Mouse (Mus musculus) CH12.LX (cell line): ENCODE data around the gene Trim17. TPM values are rescaled to one million over a fixed set of nuclear protein-coding genes. Genes with fewer than 3 reads are reported as not detected.

ENCODE experiments used
- DNase-seq: peaks from one replicate; pipeline ENCODE4 v3.0.0-alpha.2; 2013; ENCODE audit errors: extremely low read depth
- H3K27ac ChIP-seq: 2 replicates; pipeline ENCODE4 v1.5.1; 2012; ENCODE audit warnings: low read depth, mild to moderate bottlenecking, control low read depth, moderate library complexity; ENCODE audit not compliant: insufficient read depth
- H3K27me3 ChIP-seq: replicated peaks from 2 replicates; pipeline ENCODE3; 2012; ENCODE audit warnings: inconsistent platforms
- H3K36me3 ChIP-seq, 2 experiments: replicated peaks in 1 of 2; 2 replicates each; pipeline versions ENCODE3 to v1.6.1; 2012; ENCODE audit warnings: inconsistent platforms in 1 of 2, low read length in 1 of 2, mild to moderate bottlenecking in 1 of 2, mixed read lengths in 1 of 2, moderate library complexity in 1 of 2; ENCODE audit not compliant: control insufficient read depth in 1 of 2, insufficient read depth in 1 of 2
- H3K4me1 ChIP-seq, 2 experiments: 2 replicates each; pipeline ENCODE4 v1.6.1; 2012; ENCODE audit warnings: inconsistent platforms in 1 of 2, moderate library complexity in 1 of 2; ENCODE audit not compliant: insufficient read depth in 2 of 2, control insufficient read depth in 1 of 2
- H3K4me2 ChIP-seq: 2 replicates; pipeline ENCODE4 v1.6.1; 2012; ENCODE audit warnings: low read depth, mild to moderate bottlenecking, control low read depth; ENCODE audit not compliant: poor library complexity, insufficient read depth, severe bottlenecking
- H3K4me3 ChIP-seq, 3 experiments: fragments of 150-350 bp in 1 of 3; sonication (generic) in 1 of 3; replicated peaks in 1 of 3; 2 replicates each; pipeline versions ENCODE3 to v1.5.1; 2011 to 2012; ENCODE audit warnings: low read depth in 2 of 3, low read length in 2 of 3, mild to moderate bottlenecking in 2 of 3, moderate library complexity in 2 of 3, control low read depth in 1 of 3, improper control_type of control experiment in 1 of 3, inconsistent platforms in 1 of 3, mixed read lengths in 1 of 3; ENCODE audit not compliant: poor library complexity in 1 of 3
- H3K79me2 ChIP-seq: replicated peaks from 2 replicates; pipeline ENCODE4 v1.6.1; 2012; ENCODE audit warnings: mild to moderate bottlenecking, moderate library complexity; ENCODE audit not compliant: control insufficient read depth, poor library complexity, insufficient read depth, severe bottlenecking; ENCODE audit errors: extremely low read depth
- H3K9ac ChIP-seq: 2 replicates; pipeline ENCODE4 v1.6.1; 2012; ENCODE audit warnings: low read depth, mild to moderate bottlenecking, control low read depth, moderate library complexity; ENCODE audit not compliant: insufficient read depth
- H3K9me3 ChIP-seq: replicated peaks from 2 replicates; pipeline ENCODE3; 2012; ENCODE audit warnings: low read length, inconsistent platforms, mixed read lengths
- CTCF ChIP-seq, 2 experiments: IDR thresholded peaks in 1 of 2; conservative IDR thresholded peaks in 1 of 2; 2 replicates each; pipeline ENCODE4 v1.5.1; 2011 to 2012; ENCODE audit warnings: low read depth in 2 of 2, low read length in 2 of 2, improper control_type of control experiment in 1 of 2, inconsistent platforms in 1 of 2, mild to moderate bottlenecking in 1 of 2, moderate library complexity in 1 of 2
- GABPA ChIP-seq: IDR thresholded peaks from 2 replicates; pipeline ENCODE4 v1.6.1; 2012; ENCODE audit warnings: low read depth, low read length, improper control_type of control experiment, inconsistent platforms; ENCODE audit not compliant: insufficient replicate concordance
- IRF4 ChIP-seq: IDR thresholded peaks from 2 replicates; pipeline ENCODE4 v1.6.1; 2014; ENCODE audit warnings: low read depth, mild to moderate bottlenecking, inconsistent platforms, low read length, improper control_type of control experiment
- JUN ChIP-seq: IDR thresholded peaks from 2 replicates; pipeline ENCODE4 v1.6.1; 2011; ENCODE audit warnings: low read depth, mild to moderate bottlenecking, low read length, improper control_type of control experiment, moderate library complexity; ENCODE audit not compliant: insufficient read depth
- MEF2A ChIP-seq: IDR thresholded peaks from 2 replicates; pipeline ENCODE4 v1.6.1; 2014; ENCODE audit warnings: low read depth, mild to moderate bottlenecking, inconsistent platforms, low read length, improper control_type of control experiment, borderline replicate concordance
- MYC ChIP-seq: IDR thresholded peaks from 2 replicates; pipeline ENCODE4 v1.6.1; 2011; ENCODE audit warnings: low read depth, mild to moderate bottlenecking, improper control_type of control experiment, low read length
- POLR2AphosphoS2 ChIP-seq: IDR thresholded peaks from 2 replicates; pipeline ENCODE4 v1.6.1; 2011; ENCODE audit warnings: low read depth, low read length, improper control_type of control experiment
- RAD21 ChIP-seq: IDR thresholded peaks from 2 replicates; pipeline ENCODE4 v1.6.1; 2011; ENCODE audit warnings: low read depth, mild to moderate bottlenecking, low read length, improper control_type of control experiment, moderate library complexity
- SIN3A ChIP-seq: IDR thresholded peaks from 2 replicates; pipeline ENCODE4 v1.6.1; 2012; ENCODE audit warnings: low read length, improper control_type of control experiment, inconsistent platforms
- SMC3 ChIP-seq: IDR thresholded peaks from 2 replicates; pipeline ENCODE4 v1.6.1; 2011; ENCODE audit warnings: low read depth, low read length, improper control_type of control experiment
- TCF12 ChIP-seq: IDR thresholded peaks from 2 replicates; pipeline ENCODE4 v1.6.1; 2014; ENCODE audit warnings: low read depth, mild to moderate bottlenecking, inconsistent platforms, low read length, improper control_type of control experiment
- USF1 ChIP-seq: IDR thresholded peaks from 2 replicates; pipeline ENCODE4 v1.6.1; 2014; ENCODE audit warnings: low read depth, mild to moderate bottlenecking, inconsistent platforms, low read length, improper control_type of control experiment
- ZNF384 ChIP-seq: IDR thresholded peaks from 2 replicates; pipeline ENCODE4 v1.6.1; 2012; ENCODE audit warnings: low read depth, low read length, improper control_type of control experiment, inconsistent platforms
- dilution Hi-C: fragments of 300-500 bp; cut with MboI; formaldehyde crosslinking; loops from 2 replicates; pipeline ENCODE4 v1.14.3; 2020; ENCODE audit warnings: low sequenced_read_pairs; ENCODE audit not compliant: extremely low pct_unique_long_range_greater_than_20kb, extremely low pct_ligation_motif_present
- in situ Hi-C: fragments of 300-500 bp; cut with MboI; formaldehyde crosslinking; loops from 3 replicates; pipeline ENCODE4 v1.14.3; 2019; ENCODE audit warnings: low sequenced_read_pairs, low pct_ligation_motif_present, low pct_unique_long_range_greater_than_20kb, mixed read lengths
- polyA plus RNA-seq: library from polyadenylated mRNA; unstranded; fragments of >175 nt; gene quantifications from 2 replicates; pipeline ENCODE4 v1.2.1, GENCODE M21; 2012; ENCODE audit warnings: low read depth; ENCODE audit not compliant: insufficient read length
- total RNA-seq, 2 experiments: library from RNA; depleted of rRNA; stranded (reverse); fragments of 300-350 nt in 1 of 2; fragments of >200 nt in 1 of 2; gene quantifications; 2 replicates each; pipeline ENCODE4 v1.2.3; 2012 to 2014

The Trim17 gene
- total and polyA plus RNA-seq, 3 experiments = 0.47 to 0.49 TPM; not detected in 1

- dilution Hi-C loops = no loop called here
- peak; percentile 78 to 92 for TF ChIP-seq CTCF (conservative IDR thresholded peaks at IDR 0.05 in 1 of 2, IDR thresholded peaks at IDR 0.05 in 1 of 2; ENCODE audit: low read depth in 2 of 2, low read length in 2 of 2)
- TF ChIP-seq RAD21 = peak; percentile 59
- TF ChIP-seq MEF2A = no peak
- TF ChIP-seq TCF12 = 0 out of 2 replicates have a peak, but pooled peaks have one; percentile 16
- peak; percentile 46 for TF ChIP-seq SMC3
- TF ChIP-seq, all 38 proteins: peak for 4
- Histone ChIP-seq H3K9ac (peak overlapping the region; percentile 23; the same call in 1 of the 2 replicates), H3K27me3 (peaks cover 79% of the 10 kb centered on the region), H3K4me3 (peak overlapping the region in 1 of 3 experiments; percentile 41), H3K9me3 (no peaks in the 10 kb centered on the region), H3K79me2 (no peaks in the 10 kb centered on the region), H3K4me2 (peak overlapping the region; percentile 60), H3K4me1 (peaks cover 9 to 14% of the 10 kb centered on the region in 2 experiments), H3K27ac (no peak overlapping the region), H3K36me3 (no peaks in the 10 kb centered on the region)
- in situ Hi-C loops = no loop called here
- no peak for DNase-seq
These were observed 39.9 kb upstream of the Trim17 start for GRCm38 (mm10) chr11:58914461-58915028.

DNA sequence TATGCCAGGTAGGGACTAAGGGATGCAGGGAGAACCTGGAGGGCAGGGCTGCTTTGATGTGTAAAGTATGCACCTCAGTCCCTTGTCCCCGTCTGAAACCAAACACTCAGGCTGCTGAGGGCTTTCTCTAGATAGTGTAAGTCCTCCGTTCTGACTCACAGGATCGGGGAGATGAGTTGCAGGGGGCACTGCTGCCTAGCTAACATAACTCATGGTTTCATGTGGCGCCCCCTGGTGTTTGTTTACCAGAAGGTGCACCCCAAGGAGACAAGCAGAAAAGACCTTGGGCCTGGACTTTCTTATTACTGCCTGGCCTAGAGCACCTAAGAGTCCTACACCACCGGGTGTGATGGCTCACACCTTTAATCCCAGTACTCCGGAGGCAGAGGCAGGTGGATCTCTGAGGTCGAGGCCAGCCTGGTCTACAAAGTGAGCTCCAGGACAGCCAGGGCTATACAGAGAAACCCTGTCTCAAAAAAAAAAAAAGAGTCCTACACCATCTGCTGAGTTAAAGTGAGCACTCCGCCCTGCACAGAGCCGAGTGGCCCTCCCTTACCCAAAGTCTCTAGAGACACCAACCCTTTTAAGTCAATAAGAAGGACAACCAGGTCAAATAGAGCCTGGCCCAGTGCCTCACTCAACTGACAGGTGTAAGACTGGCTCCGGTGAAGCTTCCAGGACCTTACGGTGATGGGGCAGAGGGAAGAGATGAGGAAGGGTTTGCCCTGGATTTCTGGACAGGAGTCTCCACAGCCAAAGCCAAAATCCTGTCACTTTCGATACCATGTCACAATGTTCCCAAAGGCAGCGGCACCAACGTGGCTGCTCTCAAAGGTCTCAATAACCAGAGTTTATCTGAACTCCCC, 37.4 kb upstream of the Trim17 start:
- Histone ChIP-seq H3K79me2 (no peaks in the 10 kb centered on the region), H3K27ac (no peak overlapping the region), H3K9ac (no peak overlapping the region), H3K4me1 (peaks cover 10 to 18% of the 10 kb centered on the region in 2 experiments), H3K4me3 (no peak overlapping the region), H3K4me2 (no peak overlapping the region), H3K9me3 (no peaks in the 10 kb centered on the region), H3K36me3 (no peaks in the 10 kb centered on the region), H3K27me3 (peaks cover 72% of the 10 kb centered on the region)
- dilution Hi-C loops (no loop called here), in situ Hi-C loops (no loop called here)
- TF ChIP-seq SIN3A = no peak
- TF ChIP-seq CTCF (conservative IDR thresholded peaks at IDR 0.05 in 1 of 2, IDR thresholded peaks at IDR 0.05 in 1 of 2; ENCODE audit: low read depth in 2 of 2, low read length in 2 of 2) = peak; percentile 77 to 82
- no peak for TF ChIP-seq TCF12
- no peak for TF ChIP-seq GABPA
- TF ChIP-seq ZNF384 = peak; percentile 19; the same call in 1 of the 2 replicates
- no peak for TF ChIP-seq JUN
- peak; percentile 40; the same call in 1 of the 2 replicates for TF ChIP-seq MYC
- peak; percentile 26 for TF ChIP-seq RAD21
- TF ChIP-seq SMC3 = peak; percentile 57
- TF ChIP-seq USF1 = no peak
- no peak for TF ChIP-seq POLR2AphosphoS2
- 0 out of 2 replicates have a peak, but pooled peaks have one; percentile 12 for TF ChIP-seq IRF4
- peak; percentile 87 for DNase-seq
